Mouse (Mus musculus) embryonic facial prominence, embryonic 14.5 days (tissue): Measurements from ENCODE around the gene Rabif. TPM values are rescaled to one million over a fixed set of nuclear protein-coding genes. Genes with fewer than 3 reads are reported as not detected.

Experiments
- ATAC-seq: fragments of 200-750 bp; cut with Nextera tagmentation; 2 replicates; pipeline ENCODE4 v1.8.0; 2017; ENCODE audit warnings: low read depth, moderate number of reproducible peaks, moderate TSS enrichment
- DNase-seq: peaks from one replicate; pipeline ENCODE4 v3.0.0-alpha.2; 2015; ENCODE audit warnings: low spot score
- H3K27ac ChIP-seq: fragments of 300-500 bp; sonication (generic); replicated peaks from 2 replicates; pipeline ENCODE4 v1.5.1; 2014; ENCODE audit warnings: low read depth, mild to moderate bottlenecking, low read length, moderate library complexity
- H3K27me3 ChIP-seq: fragments of 300-500 bp; sonication (generic); replicated peaks from 2 replicates; pipeline ENCODE4 v1.6.1; 2014; ENCODE audit warnings: low read length; ENCODE audit not compliant: control insufficient read depth, insufficient read depth
- H3K36me3 ChIP-seq: fragments of 300-500 bp; sonication (generic); 2 replicates; pipeline ENCODE4 v1.6.1; 2014; ENCODE audit warnings: low read length, mixed read lengths; ENCODE audit not compliant: control insufficient read depth, insufficient read depth
- H3K4me1 ChIP-seq: fragments of 300-500 bp; sonication (generic); 2 replicates; pipeline ENCODE4 v1.6.1; 2014; ENCODE audit warnings: antibody characterized with exemption, low read length; ENCODE audit not compliant: control insufficient read depth, insufficient read depth
- H3K4me2 ChIP-seq: fragments of 300-500 bp; sonication (generic); 2 replicates; pipeline ENCODE4 v1.6.1; 2014; ENCODE audit warnings: low read depth, mild to moderate bottlenecking, low read length, moderate library complexity, mixed read lengths
- H3K4me3 ChIP-seq: fragments of 300-500 bp; sonication (generic); 2 replicates; pipeline ENCODE4 v1.5.1; 2014; ENCODE audit warnings: low read depth, mild to moderate bottlenecking, low read length
- H3K9ac ChIP-seq: fragments of 300-500 bp; sonication (generic); 2 replicates; pipeline ENCODE4 v1.6.1; 2014; ENCODE audit warnings: low read depth, mild to moderate bottlenecking, low read length, moderate library complexity, mixed read lengths
- H3K9me3 ChIP-seq: fragments of 300-500 bp; sonication (generic); 2 replicates; pipeline ENCODE4 v1.6.1; 2016; ENCODE audit warnings: low read length; ENCODE audit not compliant: control insufficient read depth
- WGBS: fragments of 180-500 bp; shearing (Covaris S2); extraction: QIAGEN DNeasy Blood & Tissue Kit; methylation state at CpG from one replicate; pipeline ENCODE4 v1.1.7; 2014; 5-methylcytosine and 5-hydroxymethylcytosine counted together
- polyA plus RNA-seq: library from polyadenylated mRNA; unstranded; fragments of >200 nt; fragmentation: Nextera tagmentation; extraction: Ambion mirVana; gene quantifications from 2 replicates; pipeline ENCODE4 v1.2.1, GENCODE M21; 2014

The Rabif gene
- polyA plus RNA-seq, 1 experiment from 2014 or later = 42.9 TPM

- no peaks in the 10 kb centered on the region for H3K27me3 ChIP-seq
- no peak for DNase-seq
- peaks cover 68% of the 10 kb centered on the region for H3K36me3 ChIP-seq
- no peak overlapping the region for H3K4me3 ChIP-seq
- no peak overlapping the region for H3K9ac ChIP-seq
- no peak overlapping the region for H3K27ac ChIP-seq
- H3K9me3 ChIP-seq = no peaks in the 10 kb centered on the region
- peaks cover 4% of the 10 kb centered on the region; the same call in 1 of the 2 replicates for H3K4me1 ChIP-seq
- ATAC-seq = no peak
- no peak overlapping the region for H3K4me2 ChIP-seq
- 90% methylated on average over 1 of the region's 1 CpGs for WGBS
These were observed 33.9 kb upstream of the Rabif start for GRCm38 (mm10) chr1:134460294-134461284.

GRCm38 (mm10) chr1:134484623-134485022 is 9.8 kb upstream of the Rabif start:
- H3K4me1 ChIP-seq = no peaks in the 10 kb centered on the region
- H3K27me3 ChIP-seq = no peaks in the 10 kb centered on the region
- WGBS = 86% methylated on average over 2 of the region's 2 CpGs
- no peaks in the 10 kb centered on the region for H3K9me3 ChIP-seq
- peaks cover 62% of the 10 kb centered on the region for H3K36me3 ChIP-seq
- H3K4me2 ChIP-seq = no peak overlapping the region
- no peak for DNase-seq
- H3K9ac ChIP-seq = no peak overlapping the region
- no peak overlapping the region for H3K4me3 ChIP-seq
- no peak overlapping the region for H3K27ac ChIP-seq
- no peak for ATAC-seq

- H3K27ac ChIP-seq = no peak overlapping the region
- no peak for ATAC-seq
- WGBS = 92% methylated on average over 6 of the region's 6 CpGs
- no peaks in the 10 kb centered on the region for H3K9me3 ChIP-seq
- no peak for DNase-seq
- no peak overlapping the region for H3K4me2 ChIP-seq
- no peaks in the 10 kb centered on the region for H3K27me3 ChIP-seq
- no peak overlapping the region for H3K4me3 ChIP-seq
- peaks cover 41% of the 10 kb centered on the region for H3K36me3 ChIP-seq
- H3K4me1 ChIP-seq = no peaks in the 10 kb centered on the region
- H3K9ac ChIP-seq = no peak overlapping the region
These were observed 3.3 kb upstream of the Rabif start for GRCm38 (mm10) chr1:134490903-134491801.

GRCm38 (mm10) chr1:134492276-134492675 is 2.2 kb upstream of the Rabif start:
- no peak overlapping the region for H3K4me3 ChIP-seq
- no peak for DNase-seq
- 77% methylated on average over 7 of the region's 7 CpGs for WGBS
- no peak for ATAC-seq
- no peaks in the 10 kb centered on the region for H3K9me3 ChIP-seq
- H3K9ac ChIP-seq = no peak overlapping the region
- no peaks in the 10 kb centered on the region for H3K27me3 ChIP-seq
- no peak overlapping the region for H3K27ac ChIP-seq
- H3K36me3 ChIP-seq = peaks cover 35% of the 10 kb centered on the region
- no peaks in the 10 kb centered on the region for H3K4me1 ChIP-seq
- H3K4me2 ChIP-seq = no peak overlapping the region

- Histone ChIP-seq H3K4me3 (no peak overlapping the region), H3K36me3 (peaks cover 23% of the 10 kb centered on the region), H3K27ac (0 out of 2 replicates have a peak overlapping the region, but pooled peaks have one; percentile 72), H3K4me2 (peak overlapping the region; percentile 60; the same call in 1 of the 2 replicates), H3K9me3 (no peaks in the 10 kb centered on the region), H3K4me1 (no peaks in the 10 kb centered on the region), H3K9ac (no peak overlapping the region), H3K27me3 (no peaks in the 10 kb centered on the region)
- WGBS = 78% methylated on average over 2 of the region's 2 CpGs
- no peak for DNase-seq
- no peak for ATAC-seq
These were observed 952 bp upstream of the Rabif start for GRCm38 (mm10) chr1:134493496-134493895.

- peak overlapping the region; percentile 66 for H3K9ac ChIP-seq
- ATAC-seq = no peak
- no peaks in the 10 kb centered on the region for H3K27me3 ChIP-seq
- peak overlapping the region; percentile 72 for H3K27ac ChIP-seq
- peaks cover 21% of the 10 kb centered on the region for H3K36me3 ChIP-seq
- peak overlapping the region; percentile 66 for H3K4me3 ChIP-seq
- no peaks in the 10 kb centered on the region for H3K4me1 ChIP-seq
- WGBS = 19% methylated on average over 5 of the region's 5 CpGs
- DNase-seq = no peak
- peak overlapping the region; percentile 60 for H3K4me2 ChIP-seq
- H3K9me3 ChIP-seq = no peaks in the 10 kb centered on the region
These were observed 492 bp upstream of the Rabif start for GRCm38 (mm10) chr1:134493956-134494355.

- H3K9me3 ChIP-seq = no peaks in the 10 kb centered on the region
- no peaks in the 10 kb centered on the region for H3K4me1 ChIP-seq
- H3K4me2 ChIP-seq = peak overlapping the region; percentile 60
- WGBS = 19% methylated on average over 5 of the region's 5 CpGs
- peak overlapping the region; percentile 92 for H3K27ac ChIP-seq
- peak overlapping the region; percentile 66 for H3K9ac ChIP-seq
- no peaks in the 10 kb centered on the region for H3K27me3 ChIP-seq
- peak overlapping the region; percentile 66 for H3K4me3 ChIP-seq
- peaks cover 9% of the 10 kb centered on the region for H3K36me3 ChIP-seq
- DNase-seq (no peak), ATAC-seq (no peak)
These were observed 730 bp downstream of the Rabif start for GRCm38 (mm10) chr1:134495216-134495539.

GRCm38 (mm10) chr1:134495991-134496390 is 1.5 kb downstream of the Rabif start:
- no peak for ATAC-seq
- Histone ChIP-seq H3K9me3 (no peaks in the 10 kb centered on the region), H3K36me3 (0 out of 2 replicates have a peak, but pooled peaks cover 3% of the 10 kb centered on the region), H3K4me1 (no peaks in the 10 kb centered on the region), H3K27me3 (no peaks in the 10 kb centered on the region), H3K9ac (no peak overlapping the region; the same call in 1 of the 2 replicates), H3K4me2 (peak overlapping the region; percentile 60), H3K4me3 (peak overlapping the region; percentile 66), H3K27ac (no peak overlapping the region)
- 70% methylated on average over 10 of the region's 10 CpGs for WGBS
- DNase-seq = no peak
